Mouse (Mus musculus): ENCODE results near the gene Vmn2r11. TPM values are rescaled to one million over a fixed set of nuclear protein-coding genes. Genes with fewer than 3 reads are reported as not detected.
"Not testable (repeated sequence)": the region's sequence is repeated elsewhere in the genome, so short reads cannot be mapped to it uniquely, and the experiment has no call there.

Vmn2r11 gene
- total RNA-seq (2021): not detected
- long read RNA-seq: 0 reads

DNA sequence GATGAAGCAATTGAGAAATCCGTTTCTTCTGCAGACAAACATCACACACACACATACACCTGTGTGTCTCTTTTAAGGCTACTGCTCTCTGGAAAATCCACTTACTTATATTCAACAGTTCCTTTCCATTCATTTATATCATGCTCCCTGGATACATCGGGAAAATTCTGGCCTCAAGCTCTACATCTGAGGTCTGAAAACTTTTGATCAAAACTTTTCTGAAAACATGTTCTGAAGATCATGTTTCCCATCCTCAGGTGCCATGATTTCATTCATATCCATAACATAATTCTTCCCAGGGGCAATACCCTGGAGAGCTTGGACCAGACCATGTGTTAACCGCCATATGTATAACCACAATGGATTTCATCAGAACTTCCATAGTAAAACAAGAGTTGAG is at the start of gene Vmn2r11:
Gene Vmn2r11 (minus strand): TSS at position 101 of the 400 bp plus-strand sequence.
- not testable (repeated sequence) for DNase-seq (ENCODE audit: low spot score in 2 of 2)

GRCm38 (mm10) chr5:109097850-109098249 is 38.5 kb upstream of the Vmn2r11 start, which contains the start of gene Vmn2r12:
Vmn2r12 (minus strand) TSS chr5:109097950.
- DNase-seq (ENCODE audit: low spot score in 2 of 2): not testable (repeated sequence)

DNA sequence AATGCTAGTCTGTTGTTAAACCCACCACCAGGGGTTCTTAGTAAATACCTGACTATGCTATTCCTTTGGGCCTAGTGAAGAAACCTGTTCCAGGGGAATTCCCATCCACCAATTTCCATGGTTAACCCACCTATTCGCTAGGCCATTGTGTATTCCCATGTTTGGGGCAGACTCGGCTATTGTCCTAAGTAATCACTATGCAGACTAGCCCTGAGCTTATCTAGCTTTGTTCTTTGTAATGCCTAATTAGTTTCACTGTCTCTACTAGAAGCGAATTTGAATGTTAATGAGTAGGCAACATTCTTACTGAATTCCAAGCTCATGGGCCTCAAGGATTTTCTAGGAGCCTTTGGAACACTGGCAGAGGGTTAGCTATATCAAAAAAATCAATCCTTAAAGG is 37.1 kb upstream of the Vmn2r11 start:
- not testable (repeated sequence) for DNase-seq (ENCODE audit: low spot score in 2 of 2)

- DNase-seq (ENCODE audit: low spot score in 2 of 2): not testable (repeated sequence)
Measured at GRCm38 (mm10) chr5:109072016-109072415, 12.6 kb upstream of the Vmn2r11 start.

DNA sequence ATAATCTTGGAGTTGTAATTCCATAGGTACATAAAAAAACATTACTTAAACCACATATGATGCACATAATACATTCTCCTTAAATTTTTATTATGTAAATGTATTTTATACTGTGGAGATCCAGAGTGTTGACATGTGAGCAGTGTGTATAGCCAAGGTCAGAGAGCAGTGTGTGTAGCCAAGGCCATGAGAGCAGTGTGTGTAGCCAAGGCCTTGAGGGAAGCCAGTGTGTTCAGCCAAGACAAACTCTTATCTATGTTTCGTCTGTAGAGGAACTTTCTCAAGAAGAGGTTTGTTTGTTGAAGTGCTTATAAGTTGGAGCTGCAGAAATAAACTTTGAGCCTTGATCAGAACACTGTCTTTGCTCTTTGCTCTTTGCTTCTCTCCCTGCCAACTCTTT is 4.1 kb downstream of the Vmn2r11 start:
- DNase-seq (ENCODE audit: low spot score in 2 of 2): no peak

DNA sequence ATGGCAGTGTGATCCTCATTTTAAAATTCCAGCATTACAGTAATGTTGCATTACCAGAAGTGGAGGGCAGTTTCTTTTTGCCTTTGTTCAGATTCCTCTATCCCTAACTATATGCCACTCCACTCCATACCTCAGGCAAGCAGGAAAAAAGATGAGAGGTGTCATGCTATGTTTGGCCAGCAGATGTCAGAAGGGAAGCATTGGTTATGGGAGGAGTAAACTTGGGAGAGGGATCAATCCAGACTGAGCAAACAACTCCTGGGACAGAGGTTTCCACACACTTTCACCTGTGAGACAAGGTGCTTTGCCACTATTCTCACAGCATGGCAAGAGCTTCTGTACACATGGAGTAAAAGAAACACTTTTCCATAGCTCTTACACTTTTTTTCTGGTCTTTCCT is 26.8 kb downstream of the Vmn2r11 start:
- no peak for DNase-seq (ENCODE audit: low spot score in 2 of 2)

- DNase-seq (ENCODE audit: low spot score in 2 of 2): not testable (repeated sequence)
Measured at GRCm38 (mm10) chr5:109006427-109006826, 52.9 kb downstream of the Vmn2r11 start, which contains the start of gene Vmn2r10. Vmn2r10 (minus strand) TSS chr5:109006527.

Other genes with a start within 250 kb of the Vmn2r11 start
- gene Vmn2r9, start 207.0 kb downstream of the Vmn2r11 start, total RNA-seq (2021): not detected
- not detected for gene Vmn2r10, start 53.0 kb downstream of the Vmn2r11 start, total RNA-seq (2021)
- gene Vmn2r12, start 38.4 kb upstream of the Vmn2r11 start, total RNA-seq (2021): not detected
- gene Vmn2r13, start 132.6 kb upstream of the Vmn2r11 start, total RNA-seq (2021): not detected
- not detected for gene Vmn2r14, start 165.1 kb upstream of the Vmn2r11 start, total RNA-seq (2021)
- gene Vmn2r15, start 238.1 kb upstream of the Vmn2r11 start, total RNA-seq (2021): not detected

Measured in layer of hippocampus, postnatal 10 days (tissue).